Mouse (Mus musculus) midbrain, embryonic 16.5 days (tissue): ENCODE measurements around the gene Cdh5. TPM values are rescaled to one million over a fixed set of nuclear protein-coding genes. Genes with fewer than 3 reads are reported as not detected.

Experiments used
- ATAC-seq: fragments of 200-750 bp; cut with Nextera tagmentation; 2 replicates; pipeline ENCODE4 v1.8.0; 2017; ENCODE audit warnings: moderate TSS enrichment
- H3K27ac ChIP-seq: fragments of 300-500 bp; sonication (generic); 2 replicates; pipeline ENCODE4 v1.5.1; 2014; ENCODE audit warnings: mild to moderate bottlenecking, low read length, mixed read lengths
- H3K27me3 ChIP-seq: fragments of 300-500 bp; sonication (generic); 2 replicates; pipeline ENCODE4 v1.6.1; 2014; ENCODE audit warnings: low read depth, low read length, mixed read lengths; ENCODE audit not compliant: control insufficient read depth, insufficient read depth
- H3K36me3 ChIP-seq: fragments of 300-500 bp; sonication (generic); 2 replicates; pipeline ENCODE4 v1.6.1; 2014; ENCODE audit warnings: mild to moderate bottlenecking, low read length, moderate library complexity, mixed read lengths; ENCODE audit not compliant: control insufficient read depth, insufficient read depth
- H3K4me1 ChIP-seq: fragments of 300-500 bp; sonication (generic); 2 replicates; pipeline ENCODE4 v1.6.1; 2014; ENCODE audit warnings: mild to moderate bottlenecking, low read length, mixed read lengths; ENCODE audit not compliant: control insufficient read depth, insufficient read depth
- H3K4me2 ChIP-seq: fragments of 300-500 bp; sonication (generic); 2 replicates; pipeline ENCODE4 v1.6.1; 2014; ENCODE audit warnings: mild to moderate bottlenecking, low read length, mixed read lengths
- H3K4me3 ChIP-seq: fragments of 300-500 bp; sonication (generic); 2 replicates; pipeline ENCODE4 v1.5.1; 2014; ENCODE audit warnings: low read depth, mild to moderate bottlenecking, low read length, moderate library complexity, mixed read lengths
- H3K9ac ChIP-seq: fragments of 300-500 bp; sonication (generic); 2 replicates; pipeline ENCODE4 v1.6.1; 2014; ENCODE audit warnings: low read depth, low read length, mixed read lengths
- H3K9me3 ChIP-seq: fragments of 300-500 bp; sonication (generic); replicated peaks from 2 replicates; pipeline ENCODE4 v1.6.1; 2014; ENCODE audit warnings: mild to moderate bottlenecking, low read length, mixed read lengths; ENCODE audit not compliant: control insufficient read depth, poor library complexity, severe bottlenecking
- WGBS: fragments of 180-500 bp; shearing (Covaris S2); extraction: QIAGEN DNeasy Blood & Tissue Kit; methylation state at CpG from one replicate; pipeline ENCODE4 v1.1.7; 2014; 5-methylcytosine and 5-hydroxymethylcytosine counted together
- polyA plus RNA-seq: library from polyadenylated mRNA; unstranded; fragments of >200 nt; fragmentation: Nextera tagmentation; extraction: Ambion mirVana; gene quantifications from 2 replicates; pipeline ENCODE4 v1.2.1, GENCODE M21; 2015

Gene Cdh5
- polyA plus RNA-seq, 1 experiment from 2014 or later, result 9.5 TPM

DNA sequence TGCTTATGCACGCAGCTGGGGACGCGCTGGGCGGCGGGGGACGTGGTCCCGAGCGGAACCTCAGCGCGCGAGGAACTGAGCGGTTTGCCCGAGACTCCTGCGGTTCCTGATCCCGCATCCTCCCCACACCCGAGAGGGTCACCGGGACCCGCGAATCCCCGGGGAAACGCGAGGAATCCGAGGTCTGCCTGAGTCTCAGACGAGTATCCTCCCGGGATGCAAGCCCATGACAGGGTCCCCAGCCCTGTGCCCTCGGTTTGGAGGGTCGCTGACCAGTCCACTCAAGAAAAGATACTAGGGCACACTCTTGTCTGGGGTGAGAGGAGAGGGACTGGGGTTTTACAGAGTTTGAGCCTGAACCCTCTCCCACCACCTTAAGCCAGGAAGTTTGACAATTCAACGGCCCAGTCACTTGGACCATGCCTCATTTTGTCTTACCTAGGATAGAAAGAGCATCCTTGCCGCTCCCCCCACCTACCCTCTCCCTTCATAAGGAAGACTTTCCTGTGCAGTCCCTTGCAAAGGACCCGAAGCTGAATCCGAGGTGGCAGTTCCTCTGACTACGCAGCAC, 69.7 kb downstream of the Cdh5 start:
- Histone ChIP-seq H3K4me3 (peak overlapping the region; percentile 73), H3K4me2 (peak overlapping the region; percentile 84), H3K27me3 (peaks cover 5% of the 10 kb centered on the region; the same call in 1 of the 2 replicates), H3K4me1 (0 out of 2 replicates have a peak, but pooled peaks cover 2% of the 10 kb centered on the region), H3K9ac (peak overlapping the region; percentile 84), H3K36me3 (no peaks in the 10 kb centered on the region), H3K27ac (no peak overlapping the region; the same call in 1 of the 2 replicates), H3K9me3 (no peaks in the 10 kb centered on the region)
- 4% methylated on average over 32 of the region's 32 CpGs for WGBS
- no peak; the same call in 1 of the 2 replicates for ATAC-seq

DNA sequence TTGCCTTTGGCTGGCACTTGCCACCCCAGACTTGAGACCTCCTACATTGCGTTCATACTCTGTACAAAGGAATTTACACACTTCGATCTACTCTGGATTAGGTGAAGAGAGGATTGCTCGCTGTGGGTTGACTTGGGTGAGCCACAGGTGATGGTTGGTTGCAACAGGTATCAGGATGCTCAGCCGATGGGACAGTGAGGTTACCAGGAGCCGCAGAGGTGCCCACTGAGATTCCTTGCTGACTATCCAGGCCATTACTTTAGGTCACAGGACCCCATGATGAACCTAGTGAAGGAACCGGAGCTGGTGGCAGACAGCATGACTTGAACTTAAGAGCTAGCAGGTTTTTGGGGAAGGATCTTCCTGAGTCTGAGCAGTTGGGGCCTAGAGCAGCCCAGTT, 71.0 kb downstream of the Cdh5 start:
- H3K4me1 ChIP-seq, result 0 out of 2 replicates have a peak, but pooled peaks cover 2% of the 10 kb centered on the region
- H3K27ac ChIP-seq, result no peak overlapping the region
- 92% methylated on average over 6 of the region's 6 CpGs for WGBS
- no peak for ATAC-seq
- no peaks in the 10 kb centered on the region for H3K9me3 ChIP-seq
- no peaks in the 10 kb centered on the region for H3K36me3 ChIP-seq
- H3K9ac ChIP-seq, result no peak overlapping the region
- H3K4me2 ChIP-seq, result no peak overlapping the region
- H3K4me3 ChIP-seq, result no peak overlapping the region
- H3K27me3 ChIP-seq, result peaks cover 5% of the 10 kb centered on the region; the same call in 1 of the 2 replicates

DNA sequence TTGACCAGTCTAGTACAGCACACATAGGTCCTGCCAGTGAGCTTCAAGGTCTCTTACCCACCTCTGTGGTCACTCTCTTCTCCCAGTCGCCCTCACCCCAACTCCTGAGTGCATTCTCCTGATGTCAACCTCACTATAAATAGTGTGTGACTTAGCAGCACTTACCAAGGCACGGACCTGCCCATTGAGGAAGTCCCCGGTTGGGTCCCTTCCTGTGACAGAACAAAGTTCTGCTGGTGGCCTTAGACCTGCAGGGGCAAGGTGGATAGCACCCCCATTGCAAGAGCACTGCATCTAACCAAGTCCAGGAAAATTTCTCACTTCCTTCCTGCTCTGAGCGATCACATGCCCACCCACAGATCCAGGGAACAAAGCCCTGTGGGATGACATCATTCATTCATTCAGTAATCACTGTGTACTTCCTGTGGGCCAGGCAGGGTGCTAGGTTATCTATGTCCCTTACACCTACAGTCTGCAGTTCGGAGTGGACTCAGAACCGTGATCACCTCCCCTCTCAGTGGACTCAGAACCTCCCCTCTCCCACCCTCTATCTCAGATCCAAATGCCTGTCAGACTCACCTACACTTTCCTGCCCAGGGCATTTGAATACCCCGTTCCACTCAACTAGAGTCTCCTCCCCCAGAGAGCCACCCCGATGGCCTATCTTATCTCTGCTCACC, 74.6 kb downstream of the Cdh5 start:
- H3K9me3 ChIP-seq, result no peaks in the 10 kb centered on the region
- WGBS, result 85% methylated on average over 8 of the region's 8 CpGs
- no peak overlapping the region for H3K9ac ChIP-seq
- H3K36me3 ChIP-seq, result no peaks in the 10 kb centered on the region
- H3K4me2 ChIP-seq, result no peak overlapping the region
- H3K4me3 ChIP-seq, result no peak overlapping the region
- no peak overlapping the region for H3K27ac ChIP-seq
- H3K27me3 ChIP-seq, result peaks cover 5% of the 10 kb centered on the region; the same call in 1 of the 2 replicates
- 0 out of 2 replicates have a peak, but pooled peaks cover 2% of the 10 kb centered on the region for H3K4me1 ChIP-seq
- ATAC-seq, result no peak

DNA sequence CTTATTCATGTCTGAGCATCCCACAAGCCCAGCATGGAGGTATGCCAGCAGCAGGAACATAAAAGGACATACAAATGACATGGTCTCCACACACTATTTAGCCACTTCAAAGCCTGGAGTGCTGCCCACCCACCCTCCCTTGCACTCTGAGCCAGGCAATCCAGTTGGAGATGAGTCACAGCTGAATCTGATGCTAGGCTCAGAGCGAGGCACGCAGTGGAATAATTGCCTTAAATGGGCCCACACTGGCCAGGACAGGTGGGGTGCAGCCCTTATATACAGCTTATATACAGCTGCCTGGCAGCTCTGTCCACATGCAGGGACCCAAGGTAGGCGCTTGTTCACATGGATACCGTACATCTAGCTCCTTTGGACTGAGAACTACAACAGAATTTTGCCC, 75.6 kb downstream of the Cdh5 start:
- no peak for ATAC-seq
- 74% methylated on average over 4 of the region's 4 CpGs for WGBS

DNA sequence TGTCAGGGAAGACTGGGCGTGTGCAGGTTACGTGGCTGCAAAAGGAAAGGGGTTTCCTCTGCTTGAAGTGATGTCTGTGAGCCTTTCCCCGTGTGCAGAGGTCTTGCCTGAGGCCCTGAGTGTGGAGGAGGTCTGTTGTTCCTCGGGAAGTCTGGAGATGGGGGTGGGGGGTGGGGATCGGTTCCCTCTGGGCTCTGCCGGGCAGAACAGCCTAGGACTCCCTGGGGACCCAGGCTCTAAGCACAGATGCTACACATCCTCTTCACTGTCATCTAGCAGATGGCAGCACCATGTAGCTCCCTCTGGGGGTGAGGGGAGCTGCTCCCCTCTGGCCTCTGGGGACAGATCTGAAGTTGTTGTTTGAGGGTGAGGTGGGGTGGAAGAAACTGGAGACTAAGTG, 83.5 kb downstream of the Cdh5 start:
- no peaks in the 10 kb centered on the region for H3K36me3 ChIP-seq
- no peak overlapping the region for H3K4me2 ChIP-seq
- no peak overlapping the region for H3K27ac ChIP-seq
- no peak overlapping the region for H3K9ac ChIP-seq
- no peak for ATAC-seq
- H3K4me1 ChIP-seq, result no peaks in the 10 kb centered on the region
- WGBS, result 34% methylated on average over 6 of the region's 6 CpGs
- no peak overlapping the region for H3K4me3 ChIP-seq
- no peaks in the 10 kb centered on the region for H3K27me3 ChIP-seq
- no peaks in the 10 kb centered on the region for H3K9me3 ChIP-seq

More for the DNA sequence above, 75.6 kb downstream of the Cdh5 start:
- Histone ChIP-seq H3K27ac (no peak overlapping the region), H3K4me1 (no peaks in the 10 kb centered on the region), H3K36me3 (no peaks in the 10 kb centered on the region), H3K9ac (no peak overlapping the region), H3K9me3 (no peaks in the 10 kb centered on the region), H3K27me3 (peaks cover 5% of the 10 kb centered on the region; the same call in 1 of the 2 replicates), H3K4me2 (no peak overlapping the region), H3K4me3 (no peak overlapping the region)

DNA sequence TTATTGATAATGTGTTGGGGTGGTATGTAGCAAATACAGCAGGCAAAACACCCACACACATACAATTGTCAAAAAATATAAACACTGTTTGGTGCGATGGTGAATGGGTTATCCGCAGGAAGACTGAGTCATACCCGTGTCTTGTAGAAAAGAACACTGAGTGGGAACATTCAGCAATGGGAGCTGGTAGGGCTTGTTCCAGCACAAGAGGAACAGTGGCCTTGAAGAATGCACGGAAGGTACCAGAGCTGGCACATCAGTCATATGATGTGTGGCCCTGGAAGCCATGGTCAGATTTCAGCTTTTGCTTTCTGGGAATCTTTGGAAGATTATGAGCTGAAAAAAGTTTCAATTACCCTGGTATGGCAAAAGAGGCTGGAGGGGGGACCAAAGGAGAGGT, 85.4 kb downstream of the Cdh5 start:
- Histone ChIP-seq H3K9me3 (no peaks in the 10 kb centered on the region), H3K4me3 (no peak overlapping the region), H3K36me3 (no peaks in the 10 kb centered on the region), H3K27ac (no peak overlapping the region), H3K27me3 (no peaks in the 10 kb centered on the region), H3K4me2 (no peak overlapping the region), H3K9ac (no peak overlapping the region), H3K4me1 (no peaks in the 10 kb centered on the region)
- no peak for ATAC-seq
- 94% methylated on average over 4 of the region's 4 CpGs for WGBS

DNA sequence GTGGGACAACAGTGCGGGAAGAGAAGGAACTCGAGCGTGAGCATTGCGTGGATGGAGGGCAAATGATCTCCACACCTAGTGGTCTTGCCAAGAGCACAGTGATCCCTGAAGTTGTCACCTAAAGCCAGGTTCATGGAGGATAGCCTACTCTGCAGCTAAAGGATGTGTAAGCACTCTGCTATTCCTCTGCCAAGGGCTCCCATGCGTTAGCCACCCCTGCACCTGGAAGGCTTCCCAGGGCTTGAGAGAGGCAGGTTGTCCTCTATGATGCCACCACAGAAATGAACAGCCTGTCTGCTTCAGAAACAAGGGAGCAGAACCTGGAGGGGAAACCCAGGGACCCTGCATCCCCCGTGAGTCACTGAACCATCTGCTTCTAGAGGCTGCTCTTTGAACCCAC, 86.2 kb downstream of the Cdh5 start:
- H3K4me1 ChIP-seq, result no peaks in the 10 kb centered on the region
- H3K27me3 ChIP-seq, result no peaks in the 10 kb centered on the region
- no peak overlapping the region for H3K4me3 ChIP-seq
- H3K4me2 ChIP-seq, result no peak overlapping the region
- H3K36me3 ChIP-seq, result no peaks in the 10 kb centered on the region
- H3K27ac ChIP-seq, result no peak overlapping the region
- H3K9me3 ChIP-seq, result no peaks in the 10 kb centered on the region
- no peak for ATAC-seq
- H3K9ac ChIP-seq, result no peak overlapping the region
- WGBS, result 93% methylated on average over 6 of the region's 6 CpGs

DNA sequence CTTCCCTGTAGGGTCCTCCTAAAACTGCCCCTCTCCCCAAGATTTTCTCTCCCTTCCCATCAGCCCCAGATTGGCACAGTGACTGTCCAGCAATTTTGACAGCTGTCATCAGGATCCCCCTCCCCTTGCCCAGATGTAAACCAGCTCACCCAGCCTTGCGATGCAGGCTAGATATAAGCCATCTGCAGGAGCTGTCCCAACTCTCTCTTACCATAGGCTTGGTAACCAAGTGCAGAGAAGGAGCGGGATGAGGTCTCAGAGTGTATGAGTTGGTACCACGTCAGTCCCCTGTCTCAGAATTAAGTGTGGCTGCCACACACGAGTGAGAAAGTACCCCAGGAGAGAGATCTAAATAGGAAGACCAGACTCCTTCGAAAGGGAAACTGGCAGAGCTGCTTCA, 87.0 kb downstream of the Cdh5 start:
- H3K27ac ChIP-seq, result no peak overlapping the region
- WGBS, result 79% methylated on average over 5 of the region's 5 CpGs
- no peak for ATAC-seq

DNA sequence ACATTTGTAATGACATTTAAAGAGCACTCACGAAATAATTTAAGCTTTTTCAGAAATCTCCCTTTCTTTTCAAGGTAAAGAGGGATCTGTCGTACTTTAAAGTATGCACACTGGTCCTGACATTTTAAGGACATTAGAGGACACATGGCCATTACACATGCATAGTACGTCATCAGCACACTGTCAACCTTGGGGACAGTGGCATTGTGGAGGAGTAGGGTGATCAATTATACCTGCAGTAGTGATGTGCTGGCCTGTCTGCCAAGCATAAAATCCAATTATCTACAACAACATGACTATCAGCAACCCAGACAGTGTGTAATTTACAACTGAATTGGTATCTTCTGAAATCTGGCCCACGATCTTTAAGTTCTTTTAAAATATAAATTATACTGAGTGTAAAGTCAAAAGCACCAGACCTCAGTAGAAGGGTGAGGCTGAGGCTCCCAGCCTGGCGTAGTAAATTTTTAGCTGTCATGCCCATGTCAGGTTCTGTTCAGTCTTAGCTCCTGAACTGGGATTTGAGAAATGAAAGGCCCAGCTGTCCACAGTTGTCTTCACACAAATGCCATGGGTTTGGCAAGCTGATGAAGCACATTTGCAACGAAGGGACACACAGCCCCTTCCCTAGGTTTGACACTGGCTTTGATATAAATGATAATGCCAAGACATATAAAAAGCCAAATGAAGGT, 89.5 kb downstream of the Cdh5 start:
- WGBS, result 55% methylated on average over 6 of the region's 6 CpGs
- H3K9me3 ChIP-seq, result no peaks in the 10 kb centered on the region; the same call in 1 of the 2 replicates
- no peak overlapping the region for H3K9ac ChIP-seq
- peak; percentile 51; the same call in 1 of the 2 replicates for ATAC-seq
- no peak overlapping the region for H3K27ac ChIP-seq
- no peak overlapping the region for H3K4me3 ChIP-seq
- H3K4me1 ChIP-seq, result no peaks in the 10 kb centered on the region
- H3K36me3 ChIP-seq, result no peaks in the 10 kb centered on the region
- H3K27me3 ChIP-seq, result no peaks in the 10 kb centered on the region
- H3K4me2 ChIP-seq, result no peak overlapping the region

More for the DNA sequence above, 87.0 kb downstream of the Cdh5 start:
- Histone ChIP-seq H3K4me3 (no peak overlapping the region), H3K36me3 (no peaks in the 10 kb centered on the region), H3K4me2 (no peak overlapping the region), H3K27me3 (no peaks in the 10 kb centered on the region), H3K4me1 (no peaks in the 10 kb centered on the region), H3K9ac (no peak overlapping the region), H3K9me3 (no peaks in the 10 kb centered on the region; the same call in 1 of the 2 replicates)
